Mouse (Mus musculus) lung, adult 2 months (tissue): ENCODE data around the gene Bud31.

Experiments used
- CTCF ChIP-seq: fragments of 200-500 bp; IDR thresholded peaks from 2 replicates; pipeline ENCODE4 v1.5.1; 2011; ENCODE audit warnings: mild to moderate bottlenecking, low read length, control low read depth; ENCODE audit not compliant: insufficient read depth
- POLR2A ChIP-seq: fragments of 200-500 bp; IDR thresholded peaks from 2 replicates; pipeline ENCODE4 v1.6.1; 2011; ENCODE audit warnings: low read depth, mild to moderate bottlenecking, control low read depth, low read length, borderline replicate concordance; ENCODE audit errors: extremely low read depth

DNA sequence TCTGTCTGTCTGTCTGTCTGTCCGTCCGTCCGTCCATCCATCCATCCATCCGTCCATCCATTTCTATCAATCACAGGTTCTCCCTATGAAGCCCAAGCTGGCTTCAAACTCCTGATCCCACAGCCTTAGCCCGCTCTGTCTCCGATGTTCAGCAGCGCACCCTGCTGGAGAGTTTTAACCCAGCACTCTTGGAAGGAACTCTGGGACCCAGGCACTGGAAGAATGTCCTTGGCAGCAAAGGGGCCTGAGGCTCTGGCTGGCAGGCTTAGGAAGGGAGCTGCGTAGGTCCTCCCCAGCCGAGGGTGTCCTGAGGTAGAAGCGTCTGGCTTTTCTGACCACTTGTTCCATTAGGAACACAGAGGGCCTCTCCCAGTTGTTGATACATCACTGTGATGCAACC, 23.2 kb upstream of the Bud31 start:
- TF ChIP-seq POLR2A, result no peak
- TF ChIP-seq CTCF, result peak; percentile 64
